Mouse (Mus musculus): ENCODE measurements around the gene Sox30. TPM values are rescaled to one million over a fixed set of nuclear protein-coding genes. Genes with fewer than 3 reads are reported as not detected.

Gene Sox30
- polyA plus RNA-seq, 1 experiment from 2014 or later, result not detected

DNA sequence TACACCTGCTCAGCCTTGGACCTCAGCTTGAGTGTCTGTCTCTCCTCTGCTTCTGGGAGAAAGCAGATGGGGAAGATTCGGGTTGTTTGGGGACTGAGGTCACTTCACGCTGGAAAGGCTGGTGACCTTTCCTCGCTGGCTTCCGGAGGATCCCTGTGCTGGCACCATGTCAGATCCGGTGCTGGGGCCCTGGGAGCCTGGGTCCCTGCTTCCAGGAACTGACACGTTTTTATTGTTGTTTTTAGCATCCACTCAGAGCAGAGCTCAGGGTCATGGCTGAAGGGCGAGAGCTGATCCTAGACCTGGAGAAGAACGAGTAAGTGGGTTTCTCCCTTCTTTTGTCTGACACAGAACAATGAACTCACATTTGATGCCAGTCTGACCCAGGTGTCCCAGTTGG is 84.7 kb downstream of the Sox30 start:
- DNase-seq (ENCODE audit: low read depth, low spot score) (no peak), ATAC-seq (no peak)
- TF ChIP-seq CTCF (IDR thresholded peaks at IDR 0.05), result no peak
- CTCF ChIA-PET, result interaction anchor here (1.5 kb wide), 1 partner anchor 13 kb away, joined by 5 read pairs; no protein-coding TSS in a partner anchor
- POLR2A ChIA-PET, result no interaction called here
- in situ Hi-C loops (cut with MboI; ENCODE audit: low pct_unique_long_range_greater_than_20kb), result no loop called here
- H3K27me3 ChIP-seq, result no peaks in the 10 kb centered on the region

DNA sequence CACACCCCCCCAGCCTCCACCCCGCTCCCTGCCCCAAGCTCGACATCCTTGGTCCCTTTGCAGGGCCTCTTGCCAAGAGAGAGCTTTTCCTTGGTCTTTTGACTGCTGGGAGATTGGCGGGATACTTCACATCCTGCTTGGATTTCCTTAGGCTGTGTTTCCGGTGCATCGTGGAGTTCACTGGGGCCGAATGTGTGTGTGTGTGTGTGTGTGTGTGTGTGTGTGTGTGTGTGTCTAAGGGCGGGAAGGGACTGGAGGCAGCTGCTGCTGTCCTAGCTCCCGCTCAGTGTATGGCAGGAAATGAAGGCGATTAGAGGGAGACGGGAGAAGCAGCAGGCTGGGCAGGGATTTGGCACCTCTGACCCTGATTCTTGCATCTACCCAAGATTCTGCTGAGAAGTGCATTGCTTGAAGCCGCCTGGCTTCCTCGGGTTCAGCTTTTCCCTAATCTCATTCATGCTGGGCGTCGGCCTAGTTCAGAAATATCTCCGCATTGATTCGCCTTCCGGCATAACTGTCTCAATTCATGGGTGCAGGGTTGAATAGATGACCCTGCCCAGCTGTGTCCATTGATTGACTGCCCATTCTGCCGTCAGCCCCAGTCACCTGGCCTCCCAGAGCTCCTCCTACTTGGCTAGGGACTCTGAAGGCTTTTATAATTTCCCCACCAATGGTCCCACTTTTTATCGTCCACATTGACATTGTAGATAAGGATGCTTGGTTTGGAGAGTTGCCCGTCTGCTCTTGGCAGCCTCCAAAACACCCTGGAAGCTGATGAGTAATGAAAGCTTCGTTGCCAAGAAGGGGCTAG is 85.3 kb downstream of the Sox30 start:
- in situ Hi-C loops (cut with MboI; ENCODE audit: low pct_unique_long_range_greater_than_20kb), result no loop called here
- ATAC-seq, result no peak
- ChIA-PET POLR2A (no interaction called here), CTCF (interaction anchor here (1.5 kb wide), 1 partner anchor 12 kb away, joined by 5 read pairs; no protein-coding TSS in a partner anchor)
- no peak for DNase-seq (ENCODE audit: low read depth, low spot score)
- H3K27me3 ChIP-seq, result no peaks in the 10 kb centered on the region
- TF ChIP-seq CTCF (IDR thresholded peaks at IDR 0.05), result no peak

Other genes starting within 250 kb of the Sox30 start
- gene Clint1, start 128.3 kb upstream of the Sox30 start, polyA plus RNA-seq (2021), result 76.3 TPM
- gene Lsm11, start 35.4 kb upstream of the Sox30 start, polyA plus RNA-seq (2021), result 4.3 TPM
- gene Thg1l, start 24.8 kb upstream of the Sox30 start, polyA plus RNA-seq (2021), result 9.6 TPM
- 9.3 TPM for gene Gm12166, start 72.0 kb downstream of the Sox30 start, polyA plus RNA-seq (2021)
- gene Adam19, start 75.7 kb downstream of the Sox30 start, polyA plus RNA-seq (2021), result 0.08 TPM
- not detected for gene Nipal4, start 186.2 kb downstream of the Sox30 start, polyA plus RNA-seq (2021)

Data from Patski (cell line).